Mouse (Mus musculus) neural tube, embryonic 15.5 days (tissue): ENCODE measurements around the gene Mrpl51. TPM values are rescaled to one million over a fixed set of nuclear protein-coding genes. Genes with fewer than 3 reads are reported as not detected.

ENCODE experiments used
- ATAC-seq: fragments of 200-750 bp; cut with Nextera tagmentation; 2 replicates; pipeline ENCODE4 v1.8.0; 2017; ENCODE audit warnings: mild to moderate bottlenecking, moderate TSS enrichment, moderate library complexity; ENCODE audit not compliant: low FRiP score
- H3K27ac ChIP-seq: fragments of 300-500 bp; sonication (generic); replicated peaks from 2 replicates; pipeline ENCODE4 v1.5.1; 2015; ENCODE audit warnings: mild to moderate bottlenecking, inconsistent platforms
- H3K27me3 ChIP-seq: fragments of 300-500 bp; sonication (generic); replicated peaks from 2 replicates; pipeline ENCODE4 v1.6.1; 2015; ENCODE audit warnings: inconsistent platforms
- H3K36me3 ChIP-seq: fragments of 300-500 bp; sonication (generic); 2 replicates; pipeline ENCODE4 v1.6.1; 2015; ENCODE audit warnings: inconsistent platforms
- H3K4me1 ChIP-seq: fragments of 300-500 bp; sonication (generic); 2 replicates; pipeline ENCODE4 v1.6.1; 2015; ENCODE audit warnings: inconsistent platforms
- H3K4me2 ChIP-seq: fragments of 300-500 bp; sonication (generic); 2 replicates; pipeline ENCODE4 v1.6.1; 2015; ENCODE audit warnings: inconsistent platforms, mild to moderate bottlenecking, moderate library complexity
- H3K4me3 ChIP-seq: fragments of 300-500 bp; sonication (generic); replicated peaks from 2 replicates; pipeline ENCODE4 v1.5.1; 2015; ENCODE audit warnings: mild to moderate bottlenecking, inconsistent platforms
- H3K9ac ChIP-seq: fragments of 300-500 bp; sonication (generic); replicated peaks from 2 replicates; pipeline ENCODE4 v1.6.1; 2015; ENCODE audit warnings: mild to moderate bottlenecking, inconsistent platforms
- H3K9me3 ChIP-seq: fragments of 300-500 bp; sonication (generic); replicated peaks from 2 replicates; pipeline ENCODE4 v1.6.1; 2016; ENCODE audit warnings: inconsistent platforms
- WGBS: fragments of 180-500 bp; shearing (Covaris S2); methylation state at CpG from one replicate; pipeline ENCODE4 v1.1.7; 2015; ENCODE audit warnings: mixed read lengths; 5-methylcytosine and 5-hydroxymethylcytosine counted together
- polyA plus RNA-seq: library from polyadenylated mRNA; unstranded; fragments of >200 nt; fragmentation: Nextera tagmentation; extraction: Ambion mirVana; gene quantifications from 2 replicates; pipeline ENCODE4 v1.2.1, GENCODE M21; 2015

Gene Mrpl51
- polyA plus RNA-seq, 1 experiment from 2014 or later, result 156 TPM

DNA sequence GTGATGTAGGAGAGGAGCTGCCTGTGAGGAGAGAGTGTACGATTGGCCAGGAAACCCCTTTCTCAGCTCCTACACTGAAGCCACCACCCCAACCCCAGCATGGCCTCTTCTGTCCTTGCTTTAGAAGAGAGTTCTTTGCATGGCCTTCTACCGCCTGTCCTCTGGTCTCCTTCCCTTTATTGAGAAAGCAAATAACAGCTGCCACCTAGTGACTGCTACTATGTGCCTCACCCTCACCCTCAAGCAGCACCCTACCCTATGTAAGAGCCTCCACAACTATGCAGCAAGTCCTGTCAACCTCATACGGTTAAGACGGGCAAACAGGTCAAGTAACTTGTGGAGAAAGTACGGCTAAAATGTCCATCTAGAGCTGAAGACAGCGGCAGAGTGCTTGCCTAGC lies 21.4 kb upstream of the Mrpl51 start:
- H3K4me1 ChIP-seq, result peaks cover 18% of the 10 kb centered on the region
- H3K36me3 ChIP-seq, result peaks cover 75% of the 10 kb centered on the region
- H3K9ac ChIP-seq, result no peak overlapping the region
- no peak overlapping the region for H3K4me2 ChIP-seq
- H3K27me3 ChIP-seq, result no peaks in the 10 kb centered on the region
- no peak for ATAC-seq
- 87% methylated on average over 6 of the region's 6 CpGs for WGBS
- H3K9me3 ChIP-seq, result no peaks in the 10 kb centered on the region
- H3K4me3 ChIP-seq, result no peak overlapping the region
- H3K27ac ChIP-seq, result no peak overlapping the region

DNA sequence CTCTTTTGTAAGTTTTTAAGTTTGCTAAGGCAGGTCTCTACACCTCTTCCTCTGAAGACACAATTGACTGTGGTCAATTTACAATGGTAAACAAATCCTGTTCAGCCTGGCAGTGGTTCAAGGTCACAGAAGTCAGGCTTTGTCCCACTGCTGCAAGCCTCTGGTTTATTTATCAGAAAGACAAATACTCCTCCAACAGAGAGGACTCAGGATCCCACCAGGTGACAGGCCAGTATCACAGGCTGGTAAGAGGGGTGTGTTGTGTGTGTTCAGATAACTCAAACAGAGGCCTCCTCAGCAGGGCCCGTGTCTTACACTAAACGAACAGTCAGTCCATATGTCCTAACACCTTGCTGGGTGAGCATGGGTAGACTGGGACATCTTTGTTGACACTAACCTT lies 19.1 kb upstream of the Mrpl51 start:
- 81% methylated on average over 2 of the region's 2 CpGs for WGBS

DNA sequence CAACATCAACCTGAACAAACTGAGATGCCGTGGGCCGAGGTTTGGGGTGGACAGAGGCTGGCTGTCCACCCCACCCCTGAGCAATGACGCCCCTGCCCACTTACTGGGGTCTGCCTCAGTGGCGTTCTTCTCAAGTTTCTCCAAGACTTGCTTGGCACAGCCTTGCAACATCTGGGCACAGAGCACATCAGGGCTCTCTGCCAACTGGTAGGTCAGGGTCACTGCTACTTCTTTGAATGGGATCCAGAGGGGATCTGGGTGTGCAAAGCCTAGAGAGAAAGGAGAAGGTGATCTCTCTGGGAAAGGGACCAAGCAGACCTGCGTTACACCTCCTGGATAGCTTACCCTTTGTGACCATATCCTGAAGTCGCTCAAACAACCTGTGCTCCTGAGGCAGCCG lies 18.3 kb upstream of the Mrpl51 start:
- H3K27me3 ChIP-seq, result no peaks in the 10 kb centered on the region
- no peak overlapping the region for H3K9ac ChIP-seq
- peaks cover 98% of the 10 kb centered on the region for H3K36me3 ChIP-seq
- no peaks in the 10 kb centered on the region for H3K9me3 ChIP-seq
- 97% methylated on average over 7 of the region's 7 CpGs for WGBS
- H3K4me1 ChIP-seq, result no peaks in the 10 kb centered on the region
- no peak overlapping the region for H3K4me3 ChIP-seq
- H3K27ac ChIP-seq, result no peak overlapping the region
- ATAC-seq, result no peak
- H3K4me2 ChIP-seq, result no peak overlapping the region

More for the DNA sequence above, 19.1 kb upstream of the Mrpl51 start:
- Histone ChIP-seq H3K4me1 (peaks cover under 1% of the 10 kb centered on the region), H3K36me3 (peaks cover 98% of the 10 kb centered on the region), H3K4me3 (no peak overlapping the region), H3K9me3 (no peaks in the 10 kb centered on the region), H3K9ac (no peak overlapping the region), H3K4me2 (no peak overlapping the region), H3K27me3 (no peaks in the 10 kb centered on the region), H3K27ac (no peak overlapping the region)
- ATAC-seq, result no peak

DNA sequence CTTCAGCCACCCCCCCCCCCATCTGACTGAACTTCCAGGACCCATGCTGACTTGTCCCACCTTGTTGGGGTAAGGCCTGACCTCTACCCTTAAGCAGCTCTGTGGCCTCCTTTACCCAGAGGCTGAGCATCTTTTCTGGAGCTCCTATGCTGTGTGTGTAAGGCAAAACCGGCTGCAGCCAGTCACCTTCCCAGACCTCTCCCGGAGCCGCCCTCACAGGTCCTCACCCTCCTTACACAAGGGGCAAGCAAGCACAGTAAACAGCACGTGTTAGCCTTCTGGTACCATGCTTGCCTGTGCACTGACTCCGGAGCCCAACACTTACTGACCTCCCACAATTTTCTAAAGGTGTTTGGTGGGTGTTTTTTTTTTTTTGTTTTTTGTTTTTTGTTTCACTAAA lies 16.1 kb upstream of the Mrpl51 start:
- 93% methylated on average over 5 of the region's 5 CpGs for WGBS
- no peaks in the 10 kb centered on the region for H3K27me3 ChIP-seq
- no peaks in the 10 kb centered on the region for H3K4me1 ChIP-seq
- H3K36me3 ChIP-seq, result peaks cover 92% of the 10 kb centered on the region
- ATAC-seq, result no peak
- H3K4me2 ChIP-seq, result no peak overlapping the region
- no peak overlapping the region for H3K27ac ChIP-seq
- H3K9ac ChIP-seq, result no peak overlapping the region
- no peaks in the 10 kb centered on the region for H3K9me3 ChIP-seq
- no peak overlapping the region for H3K4me3 ChIP-seq

DNA sequence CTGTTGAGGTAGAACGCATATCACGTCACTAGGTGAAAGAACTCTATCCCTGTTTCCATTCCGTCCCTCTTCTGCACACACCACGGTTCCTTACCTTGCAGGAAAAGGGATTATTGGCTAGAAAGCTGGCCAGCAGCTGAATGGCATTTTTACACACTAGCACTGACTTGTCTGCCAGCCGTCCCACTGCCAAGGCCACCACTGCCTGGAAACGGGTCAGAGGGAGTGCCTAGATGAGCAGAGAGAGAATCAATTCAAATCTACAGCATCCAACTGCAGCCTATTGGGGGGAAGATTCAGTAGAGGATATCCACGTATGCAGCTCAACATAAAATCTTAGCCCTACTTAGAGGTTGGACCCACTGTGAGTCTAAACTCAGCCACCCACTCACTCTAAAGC lies 12.0 kb upstream of the Mrpl51 start:
- Histone ChIP-seq H3K4me1 (no peaks in the 10 kb centered on the region), H3K9me3 (no peaks in the 10 kb centered on the region), H3K36me3 (peaks cover 89% of the 10 kb centered on the region), H3K4me3 (no peak overlapping the region), H3K27ac (no peak overlapping the region), H3K4me2 (no peak overlapping the region), H3K27me3 (no peaks in the 10 kb centered on the region), H3K9ac (no peak overlapping the region)
- no peak for ATAC-seq
- 91% methylated on average over 7 of the region's 7 CpGs for WGBS

DNA sequence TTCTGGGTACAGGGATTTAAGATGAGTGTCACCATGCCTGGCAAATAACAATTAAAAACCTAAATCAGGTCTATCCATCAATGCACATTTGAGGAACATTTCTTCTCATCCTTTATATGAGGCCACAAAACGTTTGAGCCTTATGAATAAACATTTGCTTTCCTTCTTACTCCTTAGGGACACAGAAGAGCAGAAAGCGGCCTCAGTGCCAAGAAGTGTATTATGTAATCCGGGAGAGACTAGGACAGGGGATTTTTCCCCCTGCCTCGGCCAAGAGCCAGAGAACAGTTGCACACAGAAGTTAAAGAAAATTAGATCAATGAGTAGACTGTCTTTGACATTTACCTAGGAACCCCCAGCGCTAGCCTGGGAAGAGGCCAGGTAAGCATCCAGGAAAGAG lies 9.5 kb upstream of the Mrpl51 start:
- ATAC-seq, result no peak
- Histone ChIP-seq H3K4me1 (no peaks in the 10 kb centered on the region), H3K27me3 (no peaks in the 10 kb centered on the region), H3K9ac (no peak overlapping the region), H3K27ac (no peak overlapping the region), H3K4me2 (no peak overlapping the region), H3K4me3 (no peak overlapping the region), H3K9me3 (no peaks in the 10 kb centered on the region), H3K36me3 (peaks cover 87% of the 10 kb centered on the region)
- WGBS, result 71% methylated on average over 5 of the region's 5 CpGs

DNA sequence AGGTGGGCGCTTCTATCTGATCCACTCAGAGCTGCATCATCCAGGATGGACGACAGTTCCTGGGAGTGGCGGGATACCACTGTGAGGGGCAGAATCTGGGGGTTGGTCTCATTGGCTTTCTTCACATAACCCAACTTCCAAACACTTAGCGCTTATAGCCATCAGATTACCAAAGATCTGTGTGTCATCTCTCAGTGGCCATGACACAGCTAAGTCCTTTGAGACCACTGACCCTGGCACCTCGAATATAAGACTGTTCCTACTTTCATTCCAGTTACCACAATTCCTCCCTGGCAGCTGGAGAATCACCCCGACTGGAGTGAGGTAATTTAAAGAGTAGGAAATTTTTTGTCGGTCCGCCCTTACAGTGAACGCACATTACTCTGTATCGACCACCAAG lies 5.4 kb upstream of the Mrpl51 start:
- Histone ChIP-seq H3K4me1 (peaks cover 11% of the 10 kb centered on the region), H3K27me3 (no peaks in the 10 kb centered on the region), H3K4me2 (no peak overlapping the region), H3K27ac (no peak overlapping the region), H3K36me3 (peaks cover 72% of the 10 kb centered on the region), H3K4me3 (no peak overlapping the region), H3K9ac (no peak overlapping the region), H3K9me3 (no peaks in the 10 kb centered on the region)
- 93% methylated on average over 10 of the region's 10 CpGs for WGBS
- no peak for ATAC-seq

DNA sequence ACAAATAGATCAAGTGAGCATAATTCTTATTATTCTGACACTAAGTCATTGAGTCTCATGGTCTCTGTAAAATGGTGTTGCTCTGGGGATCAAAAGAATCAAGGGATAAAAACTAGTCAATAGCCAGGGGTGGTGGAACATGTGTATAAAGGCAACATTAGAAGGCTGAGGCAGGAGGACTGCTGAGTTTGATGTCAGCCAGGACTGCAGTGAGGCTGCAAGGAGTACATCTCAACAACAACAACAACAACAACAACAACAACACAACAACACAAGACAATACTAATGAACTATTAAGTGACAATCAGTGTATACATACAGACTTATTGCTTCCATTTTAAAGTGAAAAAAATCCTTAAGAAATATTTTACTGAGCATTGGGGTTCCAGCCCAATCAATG lies 785 bp upstream of the Mrpl51 start:
- Histone ChIP-seq H3K9me3 (no peaks in the 10 kb centered on the region), H3K4me2 (peak overlapping the region; percentile 92), H3K27ac (peak overlapping the region; percentile 100; the same call in 1 of the 2 replicates), H3K4me3 (peak overlapping the region; percentile 74), H3K9ac (peak overlapping the region; percentile 69), H3K36me3 (peaks cover 50% of the 10 kb centered on the region), H3K27me3 (no peaks in the 10 kb centered on the region), H3K4me1 (peaks cover 30% of the 10 kb centered on the region)
- no peak for ATAC-seq

DNA sequence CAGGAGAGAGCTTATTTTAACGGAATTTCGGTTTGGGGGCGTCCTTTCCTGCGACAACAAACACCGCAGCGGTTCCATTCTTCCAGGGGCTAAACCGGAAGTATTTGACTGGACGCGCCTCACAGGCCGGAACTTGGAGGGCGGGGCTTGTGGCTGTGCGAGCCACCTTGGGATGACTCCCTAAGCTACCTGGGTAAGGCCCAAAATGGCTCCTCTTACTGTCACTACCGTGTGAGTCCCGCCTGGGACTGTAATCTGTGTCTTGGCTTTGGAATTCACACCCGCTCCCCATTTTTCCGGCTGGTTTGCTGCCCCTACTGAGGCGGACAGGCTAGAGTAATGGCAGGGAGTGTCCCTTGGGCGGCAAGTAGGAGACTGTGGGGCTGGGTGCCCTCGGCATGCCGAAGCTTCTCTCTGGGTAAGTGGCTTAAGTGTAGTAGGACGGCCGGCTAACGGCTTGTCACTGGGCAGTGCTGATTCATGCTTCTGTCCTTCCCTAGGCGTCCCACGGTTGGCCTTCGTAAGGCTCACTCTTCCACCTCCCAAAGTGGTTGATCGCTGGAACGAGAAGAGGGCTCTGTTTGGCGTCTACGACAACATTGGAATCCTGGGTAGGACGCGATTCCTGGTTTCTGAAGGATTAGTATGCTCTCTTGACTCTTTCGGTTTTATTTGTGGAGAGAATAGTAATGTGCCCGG lies 564 bp downstream of the Mrpl51 start:
- Histone ChIP-seq H3K4me3 (peak overlapping the region; percentile 74), H3K36me3 (peaks cover 39% of the 10 kb centered on the region), H3K27me3 (no peaks in the 10 kb centered on the region), H3K9ac (peak overlapping the region; percentile 78), H3K27ac (peak overlapping the region; percentile 100), H3K4me2 (peak overlapping the region; percentile 92), H3K9me3 (no peaks in the 10 kb centered on the region), H3K4me1 (peaks cover 30% of the 10 kb centered on the region)
- peak; percentile 96 for ATAC-seq
- under 1% methylated on average over 34 of the region's 34 CpGs for WGBS

DNA sequence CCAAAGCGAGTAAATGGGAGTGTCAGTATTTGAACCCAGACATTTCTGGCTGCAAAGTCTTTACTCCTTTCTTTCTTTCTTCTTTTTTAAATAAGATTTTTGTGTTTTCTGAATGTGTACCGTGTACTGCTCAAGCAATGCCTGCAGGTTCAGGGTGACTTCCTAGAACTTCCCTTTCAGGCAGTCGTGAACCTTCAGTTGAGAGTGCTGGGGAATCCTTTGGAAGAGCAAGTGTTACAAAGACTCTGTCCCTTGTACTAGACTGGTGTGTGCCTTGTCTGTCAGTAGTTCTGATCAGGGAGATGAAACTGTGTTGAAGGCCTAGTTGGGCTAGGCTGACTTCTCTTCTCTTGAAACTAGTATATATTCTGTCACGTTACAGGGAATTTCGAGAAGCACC lies 1.2 kb downstream of the Mrpl51 start:
- Histone ChIP-seq H3K4me2 (peak overlapping the region; percentile 92), H3K9me3 (no peaks in the 10 kb centered on the region), H3K4me1 (peaks cover 30% of the 10 kb centered on the region), H3K36me3 (peaks cover 33% of the 10 kb centered on the region), H3K9ac (peak overlapping the region; percentile 78), H3K27me3 (no peaks in the 10 kb centered on the region), H3K27ac (peak overlapping the region; percentile 100), H3K4me3 (peak overlapping the region; percentile 74)
- WGBS, result 52% methylated on average over 5 of the region's 5 CpGs
- ATAC-seq, result no peak

DNA sequence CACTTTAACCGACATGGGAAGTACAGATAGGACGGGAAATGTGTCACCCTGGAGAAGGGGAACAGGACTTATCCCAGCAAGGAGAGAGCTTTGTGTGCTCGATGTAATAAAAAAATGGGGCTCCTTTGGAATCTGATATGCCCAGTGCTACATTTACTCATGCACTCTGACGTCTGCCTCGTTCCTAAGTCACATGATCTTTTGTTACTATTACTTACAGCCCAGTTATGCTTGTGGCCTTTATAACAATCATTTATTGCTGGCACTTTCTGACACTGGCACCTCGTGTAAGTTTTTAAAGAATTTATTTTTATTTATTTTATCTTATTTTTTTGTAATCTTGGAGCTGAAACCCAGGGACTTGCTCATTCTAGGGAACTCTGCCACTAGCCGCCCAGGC lies 1.8 kb downstream of the Mrpl51 start:
- ATAC-seq, result no peak
- WGBS, result 80% methylated on average over 7 of the region's 7 CpGs
- H3K4me3 ChIP-seq, result no peak overlapping the region
- H3K4me2 ChIP-seq, result peak overlapping the region; percentile 92; the same call in 1 of the 2 replicates
- H3K27ac ChIP-seq, result no peak overlapping the region
- peaks cover 28% of the 10 kb centered on the region for H3K36me3 ChIP-seq
- no peaks in the 10 kb centered on the region for H3K27me3 ChIP-seq
- H3K9me3 ChIP-seq, result no peaks in the 10 kb centered on the region
- peaks cover 30% of the 10 kb centered on the region for H3K4me1 ChIP-seq
- no peak overlapping the region for H3K9ac ChIP-seq

DNA sequence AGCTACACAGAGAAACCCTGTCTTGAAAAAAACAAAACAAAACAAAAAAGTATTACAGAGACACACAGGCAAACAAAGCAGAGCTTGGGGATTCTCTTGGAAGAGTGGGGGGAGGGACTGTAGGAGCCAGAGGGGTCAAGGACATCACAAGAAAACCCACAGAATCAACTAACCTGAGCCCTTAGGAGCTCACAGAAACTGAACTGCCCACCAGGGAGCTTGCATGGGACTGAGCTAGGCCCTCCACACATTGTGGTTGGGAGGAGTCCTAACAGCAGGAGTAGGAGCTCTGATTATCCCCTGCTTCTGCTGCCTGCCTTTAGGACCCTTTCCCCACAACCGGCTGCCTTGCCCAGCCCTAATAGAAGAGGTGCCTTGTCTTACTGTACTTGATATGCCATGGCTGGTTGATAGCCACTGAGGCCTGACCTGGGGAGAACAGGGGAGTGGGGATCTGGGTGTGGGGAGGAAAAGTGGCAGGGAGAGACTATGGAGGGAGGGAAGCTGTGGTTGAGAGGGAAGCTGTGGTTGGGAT lies 4.0 kb downstream of the Mrpl51 start:
- no peak for ATAC-seq
- H3K9ac ChIP-seq, result no peak overlapping the region
- H3K36me3 ChIP-seq, result peaks cover 20% of the 10 kb centered on the region
- H3K4me1 ChIP-seq, result peaks cover 22% of the 10 kb centered on the region
- H3K9me3 ChIP-seq, result no peaks in the 10 kb centered on the region
- H3K4me2 ChIP-seq, result no peak overlapping the region
- H3K4me3 ChIP-seq, result no peak overlapping the region
- no peak overlapping the region for H3K27ac ChIP-seq
- WGBS, result 21% methylated on average over 1 of the region's 1 CpGs
- no peaks in the 10 kb centered on the region for H3K27me3 ChIP-seq
